Mouse (Mus musculus) liver, adult 2 months (tissue): ENCODE data around the gene Cwh43.

Source experiments
- CTCF ChIP-seq: fragments of 200-500 bp; IDR thresholded peaks from 2 replicates; pipeline ENCODE4 v1.5.1; 2011; ENCODE audit warnings: low read depth, low read length, control low read depth
- POLR2A ChIP-seq: fragments of 200-500 bp; IDR thresholded peaks from 2 replicates; pipeline ENCODE4 v1.6.1; 2011; ENCODE audit warnings: low read length, control low read depth; ENCODE audit not compliant: insufficient read depth; ENCODE audit errors: extremely low read depth

- TF ChIP-seq CTCF: no peak
- TF ChIP-seq POLR2A: no peak
Observed at GRCm38 (mm10) chr5:73362338-73362737, 43.5 kb upstream of the Cwh43 start.
